Mouse (Mus musculus): ENCODE data around the gene Phactr4. TPM values are rescaled to one million over a fixed set of nuclear protein-coding genes. Genes with fewer than 3 reads are reported as not detected.
A peak's percentile ranks its signal among the peaks of the same experiment; 100 is the strongest.

Gene Phactr4
- polyA plus RNA-seq, 1 experiment from 2014 or later = 31.8 TPM

DNA sequence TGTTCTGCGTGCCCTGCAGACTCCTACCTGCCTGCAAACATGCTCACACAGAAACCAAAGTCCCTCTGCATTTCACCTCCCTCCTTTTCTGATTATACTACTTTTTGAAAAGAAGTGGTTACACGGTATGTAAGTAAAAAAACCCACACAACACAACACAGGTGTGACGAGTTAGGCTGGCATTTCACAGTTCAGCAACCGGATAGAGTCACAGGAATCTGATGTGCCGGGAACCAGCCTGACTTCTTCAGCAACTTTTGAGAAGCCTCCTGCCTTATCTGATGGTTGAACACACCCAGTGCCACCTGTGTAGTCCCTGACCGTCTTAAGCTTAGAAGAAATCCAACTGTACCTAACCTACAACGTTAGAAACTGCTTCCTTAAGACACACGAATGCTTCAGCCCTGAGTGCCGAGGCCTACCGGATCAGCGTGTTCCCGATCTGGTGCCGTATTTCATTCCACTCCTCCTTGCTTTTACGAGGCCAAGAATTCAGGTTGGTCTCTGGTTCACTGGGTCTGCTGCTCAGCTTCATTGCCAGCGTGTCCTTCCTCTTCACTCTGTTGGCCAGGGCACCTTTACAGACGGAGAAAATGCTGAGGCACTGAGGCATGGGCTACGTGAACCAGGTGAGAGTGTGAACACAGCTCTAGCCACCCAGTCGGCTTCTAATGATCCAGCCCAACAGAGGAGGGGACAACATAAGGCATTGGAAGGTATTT lies 54.6 kb downstream of the Phactr4 start:
- H3K36me3 ChIP-seq (ENCODE audit: control insufficient read depth, insufficient read depth, low read length) = peaks cover 88% of the 10 kb centered on the region
- no peak overlapping the region for H3K4me3 ChIP-seq (ENCODE audit: low read length)
- H3K9me3 ChIP-seq (ENCODE audit: control insufficient read depth, low read length) = no peaks in the 10 kb centered on the region
- no peak overlapping the region for H3K27ac ChIP-seq (ENCODE audit: low read depth, low read length)
- H3K4me1 ChIP-seq (ENCODE audit: control insufficient read depth, insufficient read depth, low read length) = no peaks in the 10 kb centered on the region
- no peak overlapping the region for H3K9ac ChIP-seq (ENCODE audit: low read depth, low read length)
- peak; percentile 66; the same call in 1 of the 2 replicates for ATAC-seq (ENCODE audit: low FRiP score, low TSS enrichment)
- 65% methylated on average over 18 of the region's 18 CpGs for WGBS
- no peak overlapping the region for H3K4me2 ChIP-seq (replicated peaks; ENCODE audit: low read depth, low read length)
- H3K27me3 ChIP-seq (ENCODE audit: control insufficient read depth, insufficient read depth, low read length) = no peaks in the 10 kb centered on the region

DNA sequence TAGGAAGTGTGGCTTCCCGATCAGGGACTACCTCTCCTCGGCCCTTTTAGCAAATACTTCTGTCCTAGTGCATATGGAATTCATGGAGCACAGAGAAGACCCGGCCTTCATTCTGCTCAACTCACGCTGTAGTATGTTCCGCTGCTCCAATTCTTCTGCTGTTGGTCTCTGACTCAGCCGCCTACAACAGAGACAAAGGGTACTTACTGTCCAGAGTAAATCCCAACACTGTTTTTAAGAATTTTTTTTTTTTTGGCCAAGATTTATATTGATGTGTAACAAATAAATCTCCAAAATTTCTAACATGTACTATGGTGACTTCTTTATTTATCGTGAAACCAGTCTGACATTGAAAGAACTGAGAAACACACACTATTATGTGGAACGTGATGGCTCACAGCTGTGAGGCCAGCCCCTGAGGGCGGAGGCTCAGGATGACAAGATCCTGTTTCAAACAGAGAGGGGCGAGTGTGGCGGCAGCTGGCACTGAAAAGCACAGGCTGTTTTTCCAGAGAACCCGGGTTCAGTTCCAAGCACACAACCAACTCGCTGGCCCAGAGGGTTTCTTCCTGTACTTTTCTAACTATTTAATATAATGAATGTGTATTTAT lies 56.7 kb downstream of the Phactr4 start:
- 63% methylated on average over 13 of the region's 13 CpGs for WGBS

GRCm38 (mm10) chr4:132363487-132363886 lies 58.8 kb downstream of the Phactr4 start:
- H3K36me3 ChIP-seq (ENCODE audit: control insufficient read depth, insufficient read depth, low read length) = peaks cover 79% of the 10 kb centered on the region
- WGBS = 97% methylated on average over 11 of the region's 11 CpGs
- no peak overlapping the region for H3K9ac ChIP-seq (ENCODE audit: low read depth, low read length)
- no peak overlapping the region for H3K4me3 ChIP-seq (ENCODE audit: low read length)
- ATAC-seq (ENCODE audit: low FRiP score, low TSS enrichment) = no peak
- no peaks in the 10 kb centered on the region for H3K27me3 ChIP-seq (ENCODE audit: control insufficient read depth, insufficient read depth, low read length)
- no peaks in the 10 kb centered on the region for H3K4me1 ChIP-seq (ENCODE audit: control insufficient read depth, insufficient read depth, low read length)
- H3K27ac ChIP-seq (ENCODE audit: low read depth, low read length) = no peak overlapping the region
- no peaks in the 10 kb centered on the region for H3K9me3 ChIP-seq (ENCODE audit: control insufficient read depth, low read length)
- no peak overlapping the region for H3K4me2 ChIP-seq (replicated peaks; ENCODE audit: low read depth, low read length)

More for the DNA sequence above, 56.7 kb downstream of the Phactr4 start:
- Histone ChIP-seq H3K4me2 (replicated peaks; ENCODE audit: low read depth, low read length) (no peak overlapping the region), H3K9me3 (ENCODE audit: control insufficient read depth, low read length) (no peaks in the 10 kb centered on the region), H3K36me3 (ENCODE audit: control insufficient read depth, insufficient read depth, low read length) (peaks cover 83% of the 10 kb centered on the region), H3K9ac (ENCODE audit: low read depth, low read length) (no peak overlapping the region), H3K4me1 (ENCODE audit: control insufficient read depth, insufficient read depth, low read length) (no peaks in the 10 kb centered on the region), H3K27me3 (ENCODE audit: control insufficient read depth, insufficient read depth, low read length) (no peaks in the 10 kb centered on the region), H3K4me3 (ENCODE audit: low read length) (no peak overlapping the region), H3K27ac (ENCODE audit: low read depth, low read length) (no peak overlapping the region)
- ATAC-seq (ENCODE audit: low FRiP score, low TSS enrichment) = no peak

GRCm38 (mm10) chr4:132359510-132359909 lies 62.8 kb downstream of the Phactr4 start:
- H3K27ac ChIP-seq (ENCODE audit: low read depth, low read length) = no peak overlapping the region
- no peak overlapping the region for H3K4me3 ChIP-seq (ENCODE audit: low read length)
- no peak for ATAC-seq (ENCODE audit: low FRiP score, low TSS enrichment)
- H3K36me3 ChIP-seq (ENCODE audit: control insufficient read depth, insufficient read depth, low read length) = peaks cover 69% of the 10 kb centered on the region
- no peak overlapping the region for H3K4me2 ChIP-seq (replicated peaks; ENCODE audit: low read depth, low read length)
- no peaks in the 10 kb centered on the region for H3K27me3 ChIP-seq (ENCODE audit: control insufficient read depth, insufficient read depth, low read length)
- H3K9ac ChIP-seq (ENCODE audit: low read depth, low read length) = no peak overlapping the region
- WGBS = 85% methylated on average over 4 of the region's 4 CpGs
- no peaks in the 10 kb centered on the region for H3K4me1 ChIP-seq (ENCODE audit: control insufficient read depth, insufficient read depth, low read length)
- H3K9me3 ChIP-seq (ENCODE audit: control insufficient read depth, low read length) = no peaks in the 10 kb centered on the region

GRCm38 (mm10) chr4:132356170-132356569 lies 66.1 kb downstream of the Phactr4 start:
- no peak for ATAC-seq (ENCODE audit: low FRiP score, low TSS enrichment)
- WGBS = 35% methylated on average over 12 of the region's 12 CpGs
- Histone ChIP-seq H3K4me1 (ENCODE audit: control insufficient read depth, insufficient read depth, low read length) (peaks cover 7% of the 10 kb centered on the region), H3K27me3 (ENCODE audit: control insufficient read depth, insufficient read depth, low read length) (no peaks in the 10 kb centered on the region), H3K4me3 (ENCODE audit: low read length) (no peak overlapping the region), H3K36me3 (ENCODE audit: control insufficient read depth, insufficient read depth, low read length) (peaks cover 54% of the 10 kb centered on the region), H3K9me3 (ENCODE audit: control insufficient read depth, low read length) (no peaks in the 10 kb centered on the region), H3K4me2 (replicated peaks; ENCODE audit: low read depth, low read length) (no peak overlapping the region), H3K9ac (ENCODE audit: low read depth, low read length) (no peak overlapping the region), H3K27ac (ENCODE audit: low read depth, low read length) (no peak overlapping the region)

GRCm38 (mm10) chr4:132355403-132355802 lies 66.9 kb downstream of the Phactr4 start:
- Histone ChIP-seq H3K4me3 (ENCODE audit: low read length) (no peak overlapping the region), H3K27me3 (ENCODE audit: control insufficient read depth, insufficient read depth, low read length) (no peaks in the 10 kb centered on the region), H3K4me2 (replicated peaks; ENCODE audit: low read depth, low read length) (no peak overlapping the region), H3K9ac (ENCODE audit: low read depth, low read length) (no peak overlapping the region), H3K36me3 (ENCODE audit: control insufficient read depth, insufficient read depth, low read length) (peaks cover 59% of the 10 kb centered on the region), H3K4me1 (ENCODE audit: control insufficient read depth, insufficient read depth, low read length) (peaks cover 7% of the 10 kb centered on the region), H3K27ac (ENCODE audit: low read depth, low read length) (no peak overlapping the region), H3K9me3 (ENCODE audit: control insufficient read depth, low read length) (no peaks in the 10 kb centered on the region)
- no peak for ATAC-seq (ENCODE audit: low FRiP score, low TSS enrichment)
- WGBS = 91% methylated on average over 3 of the region's 3 CpGs

- no peak overlapping the region for H3K27ac ChIP-seq (ENCODE audit: low read depth, low read length)
- no peak overlapping the region for H3K9ac ChIP-seq (ENCODE audit: low read depth, low read length)
- 92% methylated on average over 4 of the region's 4 CpGs for WGBS
- H3K36me3 ChIP-seq (ENCODE audit: control insufficient read depth, insufficient read depth, low read length) = peaks cover 57% of the 10 kb centered on the region
- H3K4me2 ChIP-seq (replicated peaks; ENCODE audit: low read depth, low read length) = no peak overlapping the region
- no peaks in the 10 kb centered on the region for H3K27me3 ChIP-seq (ENCODE audit: control insufficient read depth, insufficient read depth, low read length)
- H3K4me1 ChIP-seq (ENCODE audit: control insufficient read depth, insufficient read depth, low read length) = peaks cover 7% of the 10 kb centered on the region
- ATAC-seq (ENCODE audit: low FRiP score, low TSS enrichment) = no peak
- H3K4me3 ChIP-seq (ENCODE audit: low read length) = no peak overlapping the region
- no peaks in the 10 kb centered on the region for H3K9me3 ChIP-seq (ENCODE audit: control insufficient read depth, low read length)
These were observed 67.7 kb downstream of the Phactr4 start for GRCm38 (mm10) chr4:132354571-132354970.

- Histone ChIP-seq H3K4me3 (ENCODE audit: low read length) (peak within 1 kb of the TSS; percentile 83), H3K9ac (ENCODE audit: low read depth, low read length) (peak within 1 kb of the TSS; percentile 91), H3K36me3 (ENCODE audit: control insufficient read depth, insufficient read depth, low read length) (peaks cover 48% of the 10 kb centered on the region), H3K27ac (ENCODE audit: low read depth, low read length) (peak within 1 kb of the TSS; percentile 96), H3K4me2 (replicated peaks; ENCODE audit: low read depth, low read length) (peak within 1 kb of the TSS; percentile 67), H3K27me3 (ENCODE audit: control insufficient read depth, insufficient read depth, low read length) (no peaks in the 10 kb centered on the region), H3K9me3 (ENCODE audit: control insufficient read depth, low read length) (no peaks in the 10 kb centered on the region), H3K4me1 (ENCODE audit: control insufficient read depth, insufficient read depth, low read length) (peaks cover 7% of the 10 kb centered on the region)
- 1% methylated on average over 31 of the region's 31 CpGs for WGBS
- peak; percentile 91 for ATAC-seq (ENCODE audit: low FRiP score, low TSS enrichment)
These were observed 68.8 kb downstream of the Phactr4 start, which contains the start of gene Rcc1 for GRCm38 (mm10) chr4:132353481-132353885. Gene Rcc1, minus strand, starts transcription at chr4:132353605.

GRCm38 (mm10) chr4:132352739-132353138 lies 69.5 kb downstream of the Phactr4 start:
- Histone ChIP-seq H3K36me3 (ENCODE audit: control insufficient read depth, insufficient read depth, low read length) (peaks cover 40% of the 10 kb centered on the region), H3K9ac (ENCODE audit: low read depth, low read length) (peak overlapping the region; percentile 91), H3K27ac (ENCODE audit: low read depth, low read length) (peak overlapping the region; percentile 96), H3K4me1 (ENCODE audit: control insufficient read depth, insufficient read depth, low read length) (peaks cover 7% of the 10 kb centered on the region), H3K27me3 (ENCODE audit: control insufficient read depth, insufficient read depth, low read length) (no peaks in the 10 kb centered on the region), H3K4me3 (ENCODE audit: low read length) (peak overlapping the region; percentile 83), H3K4me2 (replicated peaks; ENCODE audit: low read depth, low read length) (peak overlapping the region; percentile 67), H3K9me3 (ENCODE audit: control insufficient read depth, low read length) (no peaks in the 10 kb centered on the region)
- 0% methylated on average over 14 of the region's 14 CpGs for WGBS
- no peak for ATAC-seq (ENCODE audit: low FRiP score, low TSS enrichment)

Measured in kidney, embryonic 14.5 days (tissue).